Mouse (Mus musculus) embryonic fibroblast, embryonic 13.5 days (primary cell): ENCODE measurements around the gene Ccndbp1.

Experiments
- CTCF ChIP-seq: IDR thresholded peaks from 2 replicates; pipeline ENCODE4 v1.5.1; 2011; ENCODE audit warnings: mild to moderate bottlenecking, control low read depth, low read length, moderate library complexity, borderline replicate concordance; ENCODE audit not compliant: insufficient read depth
- POLR2A ChIP-seq: IDR thresholded peaks from 2 replicates; pipeline ENCODE4 v1.6.1; 2011; ENCODE audit warnings: low read depth, mild to moderate bottlenecking, control low read depth, low read length, moderate library complexity

DNA sequence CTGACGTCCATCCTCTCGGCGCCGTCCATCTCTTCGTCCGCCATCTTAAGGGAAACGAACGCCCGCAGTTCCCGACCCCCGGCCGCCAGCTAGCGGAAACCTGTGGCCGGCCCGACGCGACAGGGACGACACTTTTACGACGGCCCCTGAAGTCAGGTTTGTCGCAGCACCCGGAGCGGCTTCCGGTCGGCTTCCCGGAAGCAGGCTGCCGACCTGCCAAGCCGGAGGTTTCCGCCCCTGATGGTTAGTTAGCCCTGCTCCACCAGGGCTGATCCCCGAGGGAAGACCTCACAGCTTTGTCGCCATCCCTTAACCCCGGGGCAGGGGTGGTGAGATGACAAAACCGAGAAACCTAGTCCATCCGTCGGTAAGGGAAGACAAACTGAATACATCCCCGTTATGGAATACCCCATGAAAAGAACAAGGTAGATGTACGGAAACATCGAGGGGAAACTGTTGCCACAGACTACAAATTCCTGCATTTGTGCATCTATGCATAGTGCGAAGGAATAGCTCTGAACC, 37.6 kb upstream of the Ccndbp1 start, which contains the start of gene Ubr1:
- TF ChIP-seq CTCF (no peak), POLR2A (peak; percentile 94)
